Mouse (Mus musculus): ENCODE measurements around the gene Elp1. TPM values are rescaled to one million over a fixed set of nuclear protein-coding genes. Genes with fewer than 3 reads are reported as not detected.

The Elp1 gene
- polyA plus RNA-seq, 1 experiment from 2014 or later = 68.7 TPM

DNA sequence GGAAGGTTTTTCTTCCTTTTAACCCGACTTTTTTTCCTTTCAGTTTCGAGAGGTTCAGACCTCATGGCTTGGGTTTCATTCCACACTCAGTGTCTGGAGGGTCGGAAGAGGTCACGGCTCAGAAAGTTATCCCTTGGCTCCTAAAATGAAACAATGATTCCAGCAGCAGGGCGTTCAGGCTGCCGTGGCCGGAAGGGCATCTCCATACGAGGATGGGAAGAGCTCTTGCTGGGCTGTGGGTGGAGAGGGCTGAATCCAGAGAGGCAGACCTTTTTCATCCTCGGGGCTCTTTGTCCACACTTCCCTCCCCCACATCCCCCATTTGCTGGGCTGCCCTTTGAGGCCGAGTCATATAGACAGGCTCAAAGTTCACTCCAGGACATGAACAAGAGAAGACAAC lies 99.9 kb downstream of the Elp1 start:
- Histone ChIP-seq H3K9me3 (ENCODE audit: control insufficient read depth, low read length) (no peaks in the 10 kb centered on the region), H3K27ac (ENCODE audit: low read length) (no peak overlapping the region), H3K4me1 (replicated peaks; ENCODE audit: control insufficient read depth, insufficient read depth, low read length) (no peaks in the 10 kb centered on the region), H3K4me2 (ENCODE audit: low read length) (no peak overlapping the region), H3K36me3 (ENCODE audit: control insufficient read depth, insufficient read depth) (no peaks in the 10 kb centered on the region), H3K9ac (replicated peaks; ENCODE audit: low read depth, low read length) (no peak overlapping the region), H3K27me3 (replicated peaks; ENCODE audit: control insufficient read depth, insufficient read depth, low read length) (no peaks in the 10 kb centered on the region), H3K4me3 (replicated peaks; ENCODE audit: low read length) (no peak overlapping the region)
- ATAC-seq = no peak
- 6% methylated on average over 10 of the region's 10 CpGs for WGBS

Other genes with a start within 250 kb of the Elp1 start
- not detected in 2 replicates for gene Gm26657, start 62.3 kb downstream of the Elp1 start, polyA plus RNA-seq (2015; fragmentation: Nextera tagmentation; extraction: Ambion mirVana)
- gene Actl7b, start 60.9 kb downstream of the Elp1 start, polyA plus RNA-seq (2015; fragmentation: Nextera tagmentation; extraction: Ambion mirVana) = not detected in 2 replicates
- gene Actl7a, start 58.9 kb downstream of the Elp1 start, polyA plus RNA-seq (2015; fragmentation: Nextera tagmentation; extraction: Ambion mirVana) = not detected in 2 replicates
- gene Fam206a, start within 50 bp of the Elp1 start, polyA plus RNA-seq (2015; fragmentation: Nextera tagmentation; extraction: Ambion mirVana) = 16.0 and 16.4 TPM in 2 replicates
- gene Ctnnal1, start 62.9 kb upstream of the Elp1 start, polyA plus RNA-seq (2015; fragmentation: Nextera tagmentation; extraction: Ambion mirVana) = 11.1 and 11.4 TPM in 2 replicates
- gene Tmem245, start 145.1 kb upstream of the Elp1 start, polyA plus RNA-seq (2015; fragmentation: Nextera tagmentation; extraction: Ambion mirVana) = 8.3 and 8.7 TPM in 2 replicates
- gene Frrs1l, start 188.1 kb upstream of the Elp1 start, polyA plus RNA-seq (2015; fragmentation: Nextera tagmentation; extraction: Ambion mirVana) = 25.3 and 28.6 TPM in 2 replicates